Mouse (Mus musculus) heart, postnatal 0 days (tissue): Measurements from ENCODE around the gene Jaml.

Experiments
- CTCF ChIP-seq: IDR thresholded peaks from 2 replicates; pipeline ENCODE4 v1.5.1; 2016; ENCODE audit warnings: antibody characterized with exemption, control low read depth, low read depth
- EP300 ChIP-seq: IDR thresholded peaks from 2 replicates; pipeline ENCODE4 v1.6.1; 2016; ENCODE audit warnings: antibody characterized with exemption, low read depth

DNA sequence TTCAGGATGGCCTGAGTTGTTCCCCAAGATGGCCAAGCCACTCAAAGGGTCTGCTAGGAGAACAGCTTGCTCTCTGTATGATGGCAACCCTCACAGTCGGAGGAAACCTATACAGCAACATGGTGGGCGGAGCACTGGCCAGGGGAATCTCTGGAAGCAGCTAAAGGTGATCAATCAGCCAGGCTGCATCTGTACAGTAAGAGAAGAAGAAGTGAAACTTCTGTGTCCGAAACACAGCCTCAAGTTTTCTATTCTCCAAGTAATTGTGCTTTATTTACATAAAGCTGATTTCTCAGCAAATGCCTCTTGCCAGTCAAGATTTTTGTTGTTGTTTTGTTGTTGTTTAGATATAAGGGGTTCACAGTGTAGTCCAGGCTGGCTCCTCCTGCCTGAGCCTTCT lies 1.1 kb upstream of the Jaml start:
- TF ChIP-seq CTCF (no peak), EP300 (no peak)
